Mouse (Mus musculus): ENCODE measurements around the gene Tcte1. TPM values are rescaled to one million over a fixed set of nuclear protein-coding genes. Genes with fewer than 3 reads are reported as not detected.

Tcte1 gene
- polyA plus RNA-seq, 1 experiment from 2014 or later: 5.2 TPM

Other genes starting within 250 kb of the Tcte1 start
- gene Cdc5l, start 89.7 kb upstream of the Tcte1 start, polyA plus RNA-seq (2015; fragmentation: Nextera tagmentation; extraction: Ambion mirVana): 62.1 and 64.0 TPM in 2 replicates
- 1.8 and 2.2 TPM in 2 replicates for gene Spats1, start 48.0 kb upstream of the Tcte1 start, polyA plus RNA-seq (2015; fragmentation: Nextera tagmentation; extraction: Ambion mirVana)
- 19.4 and 19.9 TPM in 2 replicates for gene Aars2, start 16.6 kb upstream of the Tcte1 start, polyA plus RNA-seq (2015; fragmentation: Nextera tagmentation; extraction: Ambion mirVana)
- gene Tmem151b, start 26.2 kb downstream of the Tcte1 start, polyA plus RNA-seq (2015; fragmentation: Nextera tagmentation; extraction: Ambion mirVana): 27.4 and 31.9 TPM in 2 replicates
- gene Nfkbie, start 32.3 kb downstream of the Tcte1 start, polyA plus RNA-seq (2015; fragmentation: Nextera tagmentation; extraction: Ambion mirVana): 4.8 and 6.4 TPM in 2 replicates
- 89.9 and 90.4 TPM in 2 replicates for gene Slc35b2, start 40.4 kb downstream of the Tcte1 start, polyA plus RNA-seq (2015; fragmentation: Nextera tagmentation; extraction: Ambion mirVana)
- 1,555 and 1,567 TPM in 2 replicates for gene Hsp90ab1, start 49.8 kb downstream of the Tcte1 start, polyA plus RNA-seq (2015; fragmentation: Nextera tagmentation; extraction: Ambion mirVana)
- 43.7 and 46.4 TPM in 2 replicates for gene Slc29a1, start 76.2 kb downstream of the Tcte1 start, polyA plus RNA-seq (2015; fragmentation: Nextera tagmentation; extraction: Ambion mirVana)
- not detected in 2 replicates for gene Mymx, start 78.7 kb downstream of the Tcte1 start, polyA plus RNA-seq (2015; fragmentation: Nextera tagmentation; extraction: Ambion mirVana)
- 0.58 and 1.00 TPM in 2 replicates for gene Capn11, start 135.9 kb downstream of the Tcte1 start, polyA plus RNA-seq (2015; fragmentation: Nextera tagmentation; extraction: Ambion mirVana)
- gene Mrpl14, start 162.9 kb downstream of the Tcte1 start, polyA plus RNA-seq (2015; fragmentation: Nextera tagmentation; extraction: Ambion mirVana): 120 and 129 TPM in 2 replicates
- 149 and 155 TPM in 2 replicates for gene Tmem63b, start 163.5 kb downstream of the Tcte1 start, polyA plus RNA-seq (2015; fragmentation: Nextera tagmentation; extraction: Ambion mirVana)
- 0.43 TPM in 1 of 2 replicates, not detected in the other for gene 1600014C23Rik, start 210.4 kb downstream of the Tcte1 start, polyA plus RNA-seq (2015; fragmentation: Nextera tagmentation; extraction: Ambion mirVana)

All from hindbrain, embryonic 15.5 days (tissue).